In the genomic region with DNA sequence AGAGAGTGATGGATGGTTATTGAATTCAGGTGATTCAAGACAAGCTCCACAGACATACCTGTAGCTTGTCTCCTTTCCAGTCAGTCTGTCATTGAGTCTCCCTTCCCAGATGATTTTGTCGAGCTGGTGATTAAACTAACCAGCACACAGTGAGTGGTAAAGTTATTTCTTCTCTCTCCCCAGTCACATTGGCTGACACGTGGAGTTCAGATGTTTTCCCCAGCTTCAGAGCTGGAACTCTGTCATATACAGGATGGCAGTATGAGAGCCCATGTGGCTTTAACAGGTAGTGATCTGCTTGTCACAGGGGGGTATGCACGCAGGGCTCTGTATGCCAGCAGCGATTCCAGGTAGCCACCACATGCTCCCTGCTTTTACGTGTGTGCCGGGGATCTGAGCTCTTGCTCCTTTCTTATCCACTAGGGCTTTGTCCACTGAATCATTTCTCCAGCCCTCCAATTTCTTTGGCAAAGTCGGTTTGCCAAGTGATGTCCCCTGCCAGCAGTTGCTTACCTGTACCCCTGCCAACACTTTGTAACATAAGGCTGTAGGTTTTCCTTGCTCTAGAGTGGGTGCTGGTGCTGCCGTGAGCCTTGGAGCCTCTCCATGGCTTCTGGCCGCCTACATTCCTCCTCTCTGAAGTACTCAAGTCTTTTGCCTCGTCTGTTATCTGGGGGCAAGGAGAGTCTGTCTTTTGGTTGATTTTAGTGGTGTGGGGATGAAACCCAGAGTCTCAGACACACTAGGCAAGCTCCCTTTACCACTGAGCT, we compare ENCODE assay signal across 28 mouse cellular contexts.
A peak's percentile ranks its signal among the peaks of the same experiment; 100 is the strongest.
DNase-seq lines count a peak whose midpoint lies in the region; ATAC-seq and TF ChIP-seq lines count a peak whose summit lies in the region.
"Had no signal": no experiment of that assay in that cellular context is flagged by ENCODE, and none has a peak within 500 bp of the region (broad histone marks: within the 10 kb centered on the region; RNA-seq: fewer than 3 reads in every experiment).

No protein-coding gene starts in this region.

- H3K27me3 ChIP-seq in forebrain, postnatal 0 days (ENCODE audit: insufficient read depth, low read length), result no peaks in the 10 kb centered on the region
- no peaks in the 10 kb centered on the region for H3K27me3 ChIP-seq in forebrain, embryonic 14.5 days (replicated peaks; ENCODE audit: control insufficient read depth, insufficient read depth, low read length)
- H3K27me3 ChIP-seq: lung, embryonic 15.5 days had no signal

- no peak for TF ChIP-seq CTCF in forebrain, postnatal 0 days (IDR thresholded peaks at IDR 0.05; ENCODE audit: low read depth)
- TF ChIP-seq CTCF in cortical plate, adult 2 months (IDR thresholded peaks at IDR 0.05; ENCODE audit: extremely low read depth, insufficient read depth, low read length), result no peak

- WGBS in forebrain, postnatal 0 days, result 49% methylated on average over 10 of the region's 10 CpGs
- 71% methylated on average over 10 of the region's 10 CpGs for WGBS in forebrain, embryonic 14.5 days

- no peak for ATAC-seq in forebrain, postnatal 0 days
- ATAC-seq in forebrain, embryonic 14.5 days, result no peak
- ATAC-seq: CD4-positive, CD25-positive, alpha-beta regulatory T cell, adult 4 months; hindbrain, embryonic 16.5 days; midbrain, embryonic 16.5 days had no signal

- peaks cover 17% of the 10 kb centered on the region for H3K36me3 ChIP-seq in forebrain, postnatal 0 days (ENCODE audit: insufficient read depth)
- H3K36me3 ChIP-seq in forebrain, embryonic 14.5 days (ENCODE audit: control insufficient read depth, insufficient read depth, low read length), result peaks cover 12% of the 10 kb centered on the region; the same call in 1 of the 2 replicates
- H3K36me3 ChIP-seq: embryonic facial prominence, embryonic 12.5 days; heart, embryonic 13.5 days; hindbrain, embryonic 10.5 days; kidney, embryonic 15.5 days; limb, embryonic 13.5 days; lung, embryonic 15.5 days; midbrain, embryonic 10.5 days had no signal

- H3K4me1 ChIP-seq in forebrain, postnatal 0 days (ENCODE audit: insufficient read depth), result peaks cover 44% of the 10 kb centered on the region
- H3K4me1 ChIP-seq in forebrain, embryonic 14.5 days (ENCODE audit: control insufficient read depth, insufficient read depth, low read length), result peaks cover 36% of the 10 kb centered on the region
- peaks cover 33% of the 10 kb centered on the region for H3K4me1 ChIP-seq in cortical plate, adult 2 months (ENCODE audit: control insufficient read depth, insufficient read depth, low read length)
- H3K4me1 ChIP-seq: heart, embryonic 13.5 days; kidney, embryonic 15.5 days; limb, embryonic 13.5 days; lung, embryonic 15.5 days had no signal

- H3K4me3 ChIP-seq in forebrain, postnatal 0 days (ENCODE audit: low read depth, low read length), result no peak overlapping the region
- H3K4me3 ChIP-seq in forebrain, embryonic 14.5 days (ENCODE audit: low read depth, low read length), result no peak overlapping the region
- no peak overlapping the region for H3K4me3 ChIP-seq in cortical plate, adult 2 months (ENCODE audit: insufficient read depth, low read length)
- H3K4me3 ChIP-seq: embryonic facial prominence, embryonic 12.5 days; heart, adult 2 months; heart, embryonic 13.5 days; hindbrain, embryonic 10.5 days; kidney, embryonic 15.5 days; limb, embryonic 13.5 days; lung, embryonic 15.5 days; midbrain, embryonic 10.5 days had no signal

- H3K4me2 ChIP-seq in forebrain, postnatal 0 days (ENCODE audit: low read depth), result no peak overlapping the region
- no peak overlapping the region for H3K4me2 ChIP-seq in forebrain, embryonic 14.5 days (ENCODE audit: low read length)
- H3K4me2 ChIP-seq: embryonic facial prominence, embryonic 12.5 days; heart, embryonic 13.5 days; kidney, embryonic 15.5 days; limb, embryonic 13.5 days; liver, embryonic 11.5 days; lung, embryonic 15.5 days had no signal

- 0 out of 2 replicates have a peak overlapping the region, but pooled peaks have one; percentile 18 for H3K9ac ChIP-seq in forebrain, postnatal 0 days
- H3K9ac ChIP-seq in forebrain, embryonic 14.5 days (ENCODE audit: low read length), result no peak overlapping the region
- H3K9ac ChIP-seq: embryonic facial prominence, embryonic 12.5 days; heart, embryonic 13.5 days; kidney, embryonic 15.5 days; limb, embryonic 13.5 days; lung, embryonic 15.5 days had no signal

- TF ChIP-seq POLR2A in cortical plate, adult 2 months (IDR thresholded peaks at IDR 0.05; ENCODE audit: extremely low read depth, insufficient read depth, low read length), result no peak

- intact Hi-C loops in left cerebral cortex, postnatal 10 days (cut with DNase I), result loop anchor here (5.0 kb wide), 1 partner anchor 59 kb away; no protein-coding TSS in a partner anchor

- DNase-seq in forebrain, postnatal 0 days, result peak; percentile 46
- DNase-seq in forebrain, embryonic 14.5 days (ENCODE audit: low spot score), result no peak
- DNase-seq in left cerebral cortex, adult 18-20 months (ENCODE audit: low spot score in 2 of 2), result peak; percentile 66 to 69
- DNase-seq in left cerebral cortex, postnatal 10 days (ENCODE audit: extremely low spot score in 1 of 2, low spot score in 2 of 2), result no peak
- DNase-seq in brain, adult 2 months (ENCODE audit: low read depth, low spot score), result peak; percentile 86
- DNase-seq in urinary bladder, postnatal 14 days (ENCODE audit: low spot score), result no peak
- DNase-seq: adrenal gland, postnatal 14 days; cerebellum, adult 18-20 months; embryo, embryonic 11 days; heart, adult 2 months; heart, postnatal 10 days; kidney, adult 18-20 months; kidney, postnatal 25 days; spleen, adult 18-20 months; thymus, adult 18-20 months; thymus, postnatal 25 days had no signal

- peak overlapping the region; percentile 90 for H3K27ac ChIP-seq in forebrain, postnatal 0 days (ENCODE audit: low read depth, low read length)
- no peak overlapping the region; the same call in 1 of the 2 replicates for H3K27ac ChIP-seq in forebrain, embryonic 14.5 days (ENCODE audit: low read depth, low read length)
- peak overlapping the region; percentile 68; the same call in 1 of the 2 replicates for H3K27ac ChIP-seq in cortical plate, adult 2 months (ENCODE audit: insufficient read depth, low read length)
- H3K27ac ChIP-seq: embryonic facial prominence, embryonic 12.5 days; heart, adult 2 months; heart, embryonic 13.5 days; hindbrain, embryonic 10.5 days; kidney, embryonic 15.5 days; limb, embryonic 13.5 days; lung, embryonic 15.5 days; midbrain, embryonic 10.5 days had no signal

- no peaks in the 10 kb centered on the region for H3K9me3 ChIP-seq in forebrain, postnatal 0 days (ENCODE audit: low read length)
- H3K9me3 ChIP-seq in forebrain, embryonic 14.5 days (replicated peaks; ENCODE audit: control insufficient read depth, low read length), result no peaks in the 10 kb centered on the region
- H3K9me3 ChIP-seq: embryonic facial prominence, embryonic 12.5 days; heart, embryonic 13.5 days; hindbrain, embryonic 10.5 days; kidney, embryonic 15.5 days; limb, embryonic 13.5 days; lung, embryonic 15.5 days; midbrain, embryonic 10.5 days had no signal

Comparison
In these comparisons a context has a peak if more than half of its experiments do, and no peak if none do; other contexts are left out.
1. DNase-seq: peak in forebrain, postnatal 0 days (single experiment), left cerebral cortex, adult 18-20 months (2 of 2) and brain, adult 2 months (single experiment); none in forebrain, embryonic 14.5 days (single experiment), left cerebral cortex, postnatal 10 days (0 of 2) and urinary bladder, postnatal 14 days (single experiment).